Mouse (Mus musculus) thymus, postnatal 25 days (tissue): ENCODE results near the gene Chst3.
A peak's percentile ranks its signal among the peaks of the same experiment; 100 is the strongest.
"Not testable (repeated sequence)": the region's sequence is repeated elsewhere in the genome, so short reads cannot be mapped to it uniquely, and the experiment has no call there.

Experiments used
- DNase-seq: peaks from one replicate; pipeline ENCODE4 v3.0.0; 2022

The Chst3 gene

DNA sequence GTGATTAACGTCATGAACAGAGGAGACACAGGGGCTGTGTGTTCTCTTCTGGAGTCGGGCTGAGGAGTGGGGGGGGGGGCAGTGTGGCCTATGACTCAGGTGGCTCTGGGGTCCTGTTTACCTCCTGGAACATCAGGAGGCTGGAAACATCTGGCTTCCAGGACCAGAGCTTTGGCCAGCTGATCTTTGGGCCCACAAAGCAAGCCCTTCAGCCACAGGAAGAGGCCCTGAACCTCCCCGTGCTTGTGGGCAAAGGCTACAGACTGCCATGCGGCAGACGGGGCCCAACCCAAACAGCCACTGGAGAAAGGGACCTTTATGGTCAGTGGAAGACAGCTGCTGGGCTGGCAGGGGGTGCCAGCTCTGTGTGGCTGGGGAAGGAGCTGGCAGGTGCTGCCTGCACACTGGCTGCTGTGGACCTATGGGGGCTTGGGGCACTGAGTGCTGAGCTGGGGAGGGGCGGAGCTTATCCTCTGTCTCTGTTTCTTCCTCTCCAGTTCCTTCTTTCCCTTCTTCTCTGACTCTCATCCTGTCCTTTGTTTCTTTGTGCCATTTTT lies 67.9 kb downstream of the Chst3 start:
- no peak for DNase-seq

DNA sequence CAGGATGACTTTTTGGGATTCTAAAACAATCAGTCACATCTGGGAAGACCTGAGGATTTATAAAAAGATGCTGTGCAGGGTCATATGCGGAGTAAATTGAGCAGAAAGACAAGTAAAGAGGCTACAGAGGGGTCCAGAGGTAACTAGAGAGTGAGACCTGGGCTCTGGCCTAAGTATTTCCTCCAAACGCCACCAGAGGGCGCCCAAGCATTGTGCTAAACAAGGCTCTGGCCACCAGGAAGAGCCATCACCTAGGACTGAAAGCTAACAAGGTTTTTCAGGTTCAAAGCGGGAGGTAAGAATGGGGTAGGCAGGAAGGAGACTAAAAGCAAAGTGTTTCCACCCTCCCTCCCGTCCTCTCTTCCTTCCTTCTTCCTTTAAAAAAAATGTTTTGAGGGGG lies 71.0 kb downstream of the Chst3 start:
- DNase-seq: peak; percentile 87

- not testable (repeated sequence) for DNase-seq
Measured at GRCm38 (mm10) chr10:60147510-60148047, 71.5 kb downstream of the Chst3 start.

DNA sequence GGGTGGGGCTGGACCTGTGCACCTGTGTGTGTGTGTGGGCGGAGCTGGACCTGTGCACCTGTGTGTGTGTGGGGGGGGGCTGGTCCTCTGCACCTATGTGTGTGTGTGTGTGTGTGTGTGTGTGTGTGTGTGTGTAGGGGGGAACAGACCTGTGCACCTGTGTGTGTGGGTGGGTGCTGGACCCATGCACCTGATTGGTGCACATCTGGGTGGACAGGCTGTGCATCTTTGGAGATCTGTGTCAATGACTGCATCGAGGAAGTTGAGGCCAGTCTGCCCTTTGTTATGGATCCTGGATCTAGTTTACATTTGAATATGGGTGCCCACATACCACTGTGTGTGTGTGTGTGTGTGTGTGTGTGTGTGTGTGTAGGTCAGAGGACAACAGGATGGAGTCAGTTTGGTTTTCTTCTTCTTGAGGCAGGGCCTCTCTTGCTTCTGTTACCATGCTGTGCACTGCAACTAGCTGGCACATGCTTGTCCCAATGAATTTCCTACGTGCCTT lies 77.4 kb downstream of the Chst3 start:
- no peak for DNase-seq

DNA sequence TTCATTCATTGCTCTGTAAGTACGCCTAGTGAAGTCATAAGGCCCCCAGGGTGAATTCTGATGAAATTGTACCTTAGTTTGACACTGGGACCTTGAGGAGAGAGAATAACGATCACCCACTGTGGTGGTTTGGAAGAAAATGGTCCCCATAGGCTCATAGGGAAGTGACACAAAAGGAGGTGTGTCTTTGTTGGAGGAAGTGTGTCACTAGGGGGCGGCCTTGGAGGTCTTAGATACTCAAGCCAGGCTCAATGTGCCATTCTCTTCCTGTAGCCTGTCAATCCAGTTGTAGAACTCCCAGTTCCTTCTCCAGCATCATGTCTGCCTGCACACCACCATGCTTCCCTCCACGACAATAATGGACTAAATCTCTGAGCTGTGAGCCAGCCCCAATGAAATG lies 78.3 kb downstream of the Chst3 start:
- no peak for DNase-seq

DNA sequence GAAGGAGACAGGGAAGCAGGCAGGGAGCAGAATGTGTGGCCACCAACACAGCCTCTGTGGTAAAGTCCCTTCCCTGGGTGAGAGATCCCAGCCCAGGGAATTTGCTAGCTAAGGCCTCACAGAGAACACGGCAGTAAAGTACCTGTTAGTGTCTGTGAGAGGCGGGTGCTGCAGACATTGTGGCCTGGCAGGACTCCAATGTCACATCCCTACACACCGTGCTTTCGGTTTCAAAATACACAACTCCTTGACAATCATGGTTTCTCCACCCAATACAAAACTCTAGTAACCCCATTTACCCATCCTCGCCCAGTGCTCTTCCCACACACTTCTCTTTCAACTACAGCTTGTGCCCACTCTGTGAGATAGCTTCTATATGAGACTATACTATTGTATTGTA lies 80.4 kb downstream of the Chst3 start:
- DNase-seq: no peak

DNA sequence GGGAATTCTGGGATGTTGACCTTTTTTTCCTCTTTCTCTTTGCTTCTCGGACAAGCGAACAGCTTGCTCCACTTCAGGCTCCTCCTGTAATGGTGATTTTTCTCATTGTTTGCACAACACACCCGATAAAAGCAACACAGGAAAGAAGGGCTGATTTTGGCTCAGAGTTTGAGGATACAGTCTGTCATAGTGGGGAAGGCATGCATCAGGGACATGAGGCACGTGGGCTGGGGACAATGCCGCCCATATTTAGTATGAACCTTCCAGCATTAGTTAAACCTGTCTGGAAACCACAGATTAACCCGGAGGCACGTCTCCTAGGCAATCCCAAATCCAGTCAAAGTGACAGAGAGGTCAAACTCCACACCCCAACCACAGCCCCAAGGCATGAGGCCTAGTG lies 82.1 kb downstream of the Chst3 start:
- DNase-seq: no peak

- DNase-seq: not testable (repeated sequence)
Measured at GRCm38 (mm10) chr10:60136010-60136409, 83.0 kb downstream of the Chst3 start.

DNA sequence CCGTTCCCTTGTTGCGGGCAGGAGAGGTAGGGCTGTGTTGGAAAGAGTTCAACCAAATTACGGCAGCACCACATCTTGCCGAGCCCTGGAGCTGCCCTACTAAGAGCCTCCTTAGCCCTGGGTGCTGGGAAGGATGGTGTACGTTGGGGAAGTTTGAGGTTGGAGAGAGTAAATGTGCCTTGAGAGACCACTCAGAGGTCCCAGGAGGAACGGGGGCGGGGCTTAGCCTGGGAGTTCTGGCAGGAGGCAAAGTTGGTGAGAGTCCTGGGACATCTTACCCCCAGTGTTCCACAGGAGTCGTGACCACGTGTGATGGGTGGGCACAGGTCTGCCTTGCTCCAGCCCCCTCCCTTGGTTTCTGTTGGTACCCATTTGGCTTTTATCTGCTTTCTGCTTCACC lies 84.9 kb downstream of the Chst3 start:
- no peak for DNase-seq

DNA sequence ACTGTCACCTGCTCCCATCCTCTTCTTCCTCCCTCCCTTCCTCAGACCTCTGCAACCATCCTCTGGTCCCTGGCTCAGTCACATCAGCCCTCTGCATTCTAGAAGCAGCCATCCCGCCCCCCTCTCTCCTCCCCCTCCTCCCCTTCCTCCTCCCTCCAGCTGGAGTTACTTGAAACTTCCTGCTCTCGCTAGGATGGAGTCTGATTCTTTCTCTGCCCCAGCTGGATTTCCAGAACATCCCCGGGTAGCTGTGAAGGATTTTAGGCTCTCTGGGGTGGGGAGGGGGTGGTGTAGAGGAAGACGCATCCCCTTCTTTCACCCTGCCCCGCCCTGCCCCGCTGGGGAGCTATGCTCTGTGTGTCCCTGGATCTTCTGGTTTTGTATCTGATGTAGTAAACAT lies 85.6 kb downstream of the Chst3 start:
- no peak for DNase-seq
